Mouse (Mus musculus) mesoderm, embryonic 11.5 days (tissue): ENCODE results near the gene Gng5.

Source experiments
- DNase-seq: peaks from one replicate; pipeline ENCODE4 v3.0.0-alpha.2; 2012; ENCODE audit warnings: low read depth, low spot score

Gene Gng5

GRCm38 (mm10) chr3:146499431-146500002 is at the start of gene Gng5, which contains the start of gene Spata1:
Gene Gng5, plus strand, starts transcription at chr3:146499807.
Gene Spata1, minus strand, starts transcription at chr3:146499753.
- peak; percentile 91 for DNase-seq

GRCm38 (mm10) chr3:146450371-146450841 is 49.2 kb upstream of the Gng5 start:
- peak; percentile 95 for DNase-seq

- no peak for DNase-seq
Observed at GRCm38 (mm10) chr3:146451375-146451774, 48.2 kb upstream of the Gng5 start.

GRCm38 (mm10) chr3:146462939-146463338 is 36.7 kb upstream of the Gng5 start:
- DNase-seq = no peak

- DNase-seq = no peak
Observed at GRCm38 (mm10) chr3:146469226-146469625, 30.4 kb upstream of the Gng5 start.

GRCm38 (mm10) chr3:146472657-146473056 is 26.9 kb upstream of the Gng5 start:
- DNase-seq = no peak

- no peak for DNase-seq
Observed at GRCm38 (mm10) chr3:146473741-146474140, 25.9 kb upstream of the Gng5 start.

GRCm38 (mm10) chr3:146474428-146474827 is 25.2 kb upstream of the Gng5 start:
- no peak for DNase-seq

- no peak for DNase-seq
Observed at GRCm38 (mm10) chr3:146482044-146482443, 17.6 kb upstream of the Gng5 start.

- DNase-seq = no peak
Observed at GRCm38 (mm10) chr3:146486464-146486863, 13.1 kb upstream of the Gng5 start.

GRCm38 (mm10) chr3:146494941-146495340 is 4.7 kb upstream of the Gng5 start:
- no peak for DNase-seq

- peak; percentile 12 for DNase-seq
Observed at GRCm38 (mm10) chr3:146498989-146499388, 618 bp upstream of the Gng5 start.

GRCm38 (mm10) chr3:146500003-146500809 is 599 bp downstream of the Gng5 start:
- peak; percentile 64 for DNase-seq

- no peak for DNase-seq
Observed at GRCm38 (mm10) chr3:146500810-146501201, 1.2 kb downstream of the Gng5 start.

GRCm38 (mm10) chr3:146501601-146502123 is 2.1 kb downstream of the Gng5 start:
- DNase-seq = no peak

GRCm38 (mm10) chr3:146506711-146507110 is 7.1 kb downstream of the Gng5 start:
- no peak for DNase-seq

GRCm38 (mm10) chr3:146520226-146520797 is 20.7 kb downstream of the Gng5 start:
- DNase-seq = no peak

GRCm38 (mm10) chr3:146520798-146521651 is 21.4 kb downstream of the Gng5 start, which contains the start of gene Rpf1:
Gene Rpf1, minus strand, starts transcription at chr3:146521429.
- DNase-seq = peak; percentile 93

- DNase-seq = no peak
Observed at GRCm38 (mm10) chr3:146521652-146522020, 22.0 kb downstream of the Gng5 start.

GRCm38 (mm10) chr3:146528335-146528734 is 28.7 kb downstream of the Gng5 start:
- no peak for DNase-seq

GRCm38 (mm10) chr3:146534986-146535385 is 35.4 kb downstream of the Gng5 start:
- DNase-seq = no peak
